Mouse (Mus musculus): ENCODE results near the gene Zfp791. TPM values are rescaled to one million over a fixed set of nuclear protein-coding genes. Genes with fewer than 3 reads are reported as not detected.

Zfp791 gene
- total RNA-seq, 2 experiments from 2014 or later = 2.0 to 2.5 TPM

Small RNAs within 50 kb of the gene (microRNA-seq; reads per million reads assigned to microRNA genes)
- 0 reads per million in 2 experiments for gene Gm23388
- gene Mir7070 = 0 to 6.5 reads per million in 2 experiments

Other genes with a start within 250 kb of the Zfp791 start
- 10 to 100 TPM; 41.4 to 42.0 TPM for gene Gcdh, start 229.2 kb downstream of the Zfp791 start, total RNA-seq (2021)
- not detected for gene Klf1, start 221.2 kb downstream of the Zfp791 start, total RNA-seq (2021)
- 1 to 10 TPM; 5.9 to 7.3 TPM for gene Dnase2a, start 214.5 kb downstream of the Zfp791 start, total RNA-seq (2021)
- not detected for gene Mast1, start 185.7 kb downstream of the Zfp791 start, total RNA-seq (2021)
- gene Rtbdn, start 176.1 kb downstream of the Zfp791 start, total RNA-seq (2021) = not detected
- gene Gm49661, start 153.7 kb downstream of the Zfp791 start, total RNA-seq (2021) = 1 to 10 TPM; 1.1 to 2.7 TPM
- gene Prdx2, start 153.5 kb downstream of the Zfp791 start, total RNA-seq (2021) = 100 to 1,000 TPM; 627 to 727 TPM
- 10 to 100 TPM; 39.7 to 50.7 TPM for gene Rnaseh2a, start 153.3 kb downstream of the Zfp791 start, total RNA-seq (2021)
- gene Junb, start 144.4 kb downstream of the Zfp791 start, total RNA-seq (2021) = 10 to 100 TPM; 11.2 to 13.9 TPM
- 1 to 10 TPM; 1.6 to 2.0 TPM for gene Hook2, start 132.5 kb downstream of the Zfp791 start, total RNA-seq (2021)
- gene Best2, start 108.6 kb downstream of the Zfp791 start, total RNA-seq (2021) = not detected
- gene Asna1, start 97.8 kb downstream of the Zfp791 start, total RNA-seq (2021) = 10 to 100 TPM; 65.7 to 67.1 TPM
- gene Trir, start 96.3 kb downstream of the Zfp791 start, total RNA-seq (2021) = 10 to 100 TPM; 90.8 to 99.1 TPM
- 10 to 100 TPM; 28.0 to 42.2 TPM for gene Tnpo2, start 86.2 kb downstream of the Zfp791 start, total RNA-seq (2021)
- gene Fbxw9, start 63.0 kb downstream of the Zfp791 start, total RNA-seq (2021) = 1 to 10 TPM; 6.8 to 9.1 TPM
- gene Gm5741, start 55.1 kb downstream of the Zfp791 start, total RNA-seq (2021) = not detected
- 10 to 100 TPM; 23.5 to 27.8 TPM for gene Dhps, start 51.3 kb downstream of the Zfp791 start, total RNA-seq (2021)
- gene Wdr83os, start 42.4 kb downstream of the Zfp791 start, total RNA-seq (2021) = 10 to 100 TPM; 37.0 to 40.2 TPM
- 10 to 100 TPM; 27.2 to 27.6 TPM for gene Wdr83, start 41.8 kb downstream of the Zfp791 start, total RNA-seq (2021)
- gene Man2b1, start 39.8 kb downstream of the Zfp791 start, total RNA-seq (2021) = 10 to 100 TPM; 30.4 to 37.8 TPM
- gene Cks1brt, start 28.8 kb upstream of the Zfp791 start, total RNA-seq (2021) = not detected
- not detected for gene Olfr371, start 102.9 kb upstream of the Zfp791 start, total RNA-seq (2021)
- gene Orc6, start 176.5 kb upstream of the Zfp791 start, total RNA-seq (2021) = 10 to 100 TPM in 1 of 2 experiments, 1 to 10 TPM in 1; 9.7 to 10.9 TPM
- gene Vps35, start 176.7 kb upstream of the Zfp791 start, total RNA-seq (2021) = 10 to 100 TPM; 64.2 to 68.4 TPM

Measured in heart, postnatal 14 days (tissue).